Mouse (Mus musculus) urinary bladder, adult 18-20 months (tissue): ENCODE measurements at regions not wholly inside any gene's neighbourhood (a gene's known extent, or its start where the extent isn't known, plus 50 kb on each side); places are given as distances from the start of the nearest gene placed in this dataset.
"Not testable (repeated sequence)": the region's sequence is repeated elsewhere in the genome, so short reads cannot be mapped to it uniquely, and the experiment has no call there.

ENCODE experiments used
- DNase-seq, 2 experiments: peaks; one replicate each; pipeline ENCODE4 v3.0.0; 2022; ENCODE audit warnings: low spot score in 2 of 2, mixed read lengths in 2 of 2

DNA sequence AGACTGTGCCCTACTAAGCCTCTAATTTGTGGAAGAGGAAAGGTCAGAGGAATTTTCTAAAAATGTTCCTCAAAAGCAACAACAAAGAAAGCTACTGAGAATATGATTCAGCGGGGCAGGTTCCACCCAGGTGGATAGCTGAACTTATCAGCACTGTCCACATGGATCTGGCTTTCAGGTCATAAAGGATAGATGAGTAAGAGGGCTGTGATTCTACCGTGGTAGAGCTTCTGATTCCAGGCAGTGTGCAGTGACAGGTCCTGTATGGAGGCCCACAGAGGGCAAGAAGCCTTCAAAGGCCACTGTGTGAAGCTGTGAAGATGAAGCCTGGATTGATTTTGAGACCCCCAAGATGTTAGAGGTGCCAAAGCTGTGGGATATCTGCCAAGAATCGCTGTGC is 51.8 kb downstream of the Teddm3 start:
- DNase-seq = not testable (repeated sequence)

GRCm38 (mm10) chr16:21100126-21100525 is 53.7 kb downstream of the Teddm3 start:
- DNase-seq = not testable (repeated sequence)

DNA sequence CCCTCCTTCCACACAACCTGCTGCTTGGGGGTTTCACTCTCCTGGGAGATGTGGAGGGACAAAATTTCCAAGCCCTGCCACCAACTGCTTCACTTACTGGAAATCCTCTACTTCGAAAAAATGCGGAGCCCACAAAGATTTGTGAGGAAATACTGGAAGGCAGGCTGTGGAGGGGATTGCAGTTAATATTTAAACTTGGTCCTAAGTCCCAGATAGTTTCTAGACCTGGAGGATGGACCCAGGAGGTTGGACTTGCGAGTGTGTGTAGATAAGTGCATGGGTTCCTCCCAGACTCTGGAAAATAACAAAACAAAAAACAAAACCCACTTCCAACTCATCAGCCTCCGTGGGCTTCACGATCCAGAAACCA is 79.0 kb downstream of the Teddm3 start:
- DNase-seq = no peak

- not testable (repeated sequence) for DNase-seq
Observed at GRCm38 (mm10) chr16:21074082-21074778, 79.6 kb downstream of the Teddm3 start.

GRCm38 (mm10) chr16:21060211-21060610 is 93.6 kb downstream of the Teddm3 start:
- DNase-seq = no peak

DNA sequence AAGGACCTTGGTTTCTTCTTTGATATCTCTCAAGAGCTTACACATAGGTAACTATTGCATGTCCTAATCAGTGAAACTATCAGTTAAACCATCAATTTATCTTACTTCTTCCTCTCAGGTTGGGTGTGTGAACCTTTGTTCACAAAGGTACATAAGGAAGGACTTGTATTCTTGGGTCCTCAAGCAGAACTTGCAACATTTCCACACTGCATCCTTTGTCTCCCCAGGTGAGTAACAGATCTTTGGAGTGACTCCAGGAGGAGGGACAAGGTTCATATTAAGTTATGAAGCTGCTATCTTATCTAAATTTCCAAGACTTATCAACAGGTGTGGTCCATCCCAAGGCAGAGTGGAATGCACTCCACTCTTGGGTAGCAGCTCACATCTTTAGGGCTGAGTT is 99.0 kb downstream of the Teddm3 start:
- DNase-seq = no peak

DNA sequence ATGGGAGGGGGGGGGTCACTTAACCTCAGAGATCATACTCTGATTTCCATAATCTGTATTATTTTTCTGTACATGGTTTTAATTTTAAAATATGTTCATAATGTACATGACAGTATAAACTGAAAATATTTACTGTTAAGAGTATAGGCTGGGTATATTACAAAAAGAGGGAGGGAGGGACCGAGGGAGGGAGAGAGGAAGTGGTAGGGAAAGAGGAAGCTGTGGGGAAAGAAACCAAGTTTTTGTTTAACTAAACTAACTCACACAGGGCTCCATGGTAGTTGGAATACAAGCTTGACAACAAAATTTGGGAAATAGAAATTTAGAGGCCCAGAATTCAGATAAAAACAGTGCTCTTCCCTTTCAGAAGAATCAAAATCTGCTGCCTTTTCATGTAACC is 131.7 kb downstream of the Teddm3 start:
- DNase-seq = not testable (repeated sequence)

GRCm38 (mm10) chr16:21004871-21005270 is 148.9 kb downstream of the Teddm3 start:
- no peak for DNase-seq

- no peak for DNase-seq
Observed at GRCm38 (mm10) chr16:21001126-21001525, 152.7 kb downstream of the Teddm3 start.

DNA sequence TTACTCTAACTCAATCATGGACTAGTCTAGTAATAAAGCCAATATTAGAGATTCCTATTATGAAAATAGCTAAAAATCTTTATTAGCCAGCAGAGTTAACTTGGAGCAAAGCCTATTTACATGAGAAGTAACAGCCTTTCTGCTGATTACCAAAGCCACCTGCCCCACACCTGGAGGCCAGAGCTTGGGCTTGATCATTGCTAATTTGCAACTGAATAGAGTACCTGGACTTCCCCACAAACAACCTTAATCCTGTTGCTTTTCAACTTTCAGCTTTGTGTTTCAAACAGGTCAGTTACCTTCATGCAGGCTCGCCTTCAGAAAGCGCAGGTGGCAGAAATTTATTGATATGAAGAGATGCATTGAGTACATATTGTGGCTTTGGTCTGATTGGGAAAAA is 163.3 kb downstream of the Teddm3 start:
- DNase-seq = no peak

DNA sequence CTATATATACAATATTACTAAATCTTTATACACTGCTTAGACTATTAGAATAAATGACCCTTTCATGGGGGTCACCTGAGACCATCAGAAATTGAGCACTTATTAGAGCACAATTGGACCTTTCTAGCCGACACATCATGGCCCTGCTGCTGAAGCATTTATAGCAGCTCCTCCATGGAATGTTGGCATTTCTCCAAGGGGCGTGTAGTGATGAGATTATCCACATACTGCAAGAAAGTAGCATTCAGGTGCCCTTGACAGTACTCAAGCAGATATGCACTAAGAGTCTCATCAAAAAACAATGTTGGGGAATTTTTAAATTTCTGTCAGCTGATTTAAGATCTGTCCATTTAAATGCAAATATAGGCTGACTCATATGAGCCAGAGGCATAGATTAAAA is 178.4 kb downstream of the Teddm3 start:
- DNase-seq = no peak

DNA sequence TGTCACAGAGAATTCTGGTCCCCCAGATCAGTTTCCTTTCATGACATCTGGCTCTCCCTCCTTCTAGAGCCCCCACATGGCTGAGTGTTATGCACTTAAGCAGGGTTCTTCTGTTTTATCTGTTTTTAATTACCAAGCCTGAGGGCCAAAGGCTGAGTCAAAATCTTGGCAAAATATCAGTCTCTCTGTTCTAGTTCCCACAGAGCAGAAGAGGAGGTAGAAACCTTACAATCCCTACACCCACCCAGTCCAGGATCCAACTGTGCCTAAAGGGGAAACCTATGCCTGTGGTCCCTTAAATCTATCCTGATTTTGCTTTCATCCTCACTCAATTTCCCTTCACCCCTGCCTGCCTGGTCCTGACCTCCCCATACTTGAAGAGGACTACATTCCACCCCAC is 181.4 kb downstream of the Teddm3 start:
- DNase-seq = no peak

DNA sequence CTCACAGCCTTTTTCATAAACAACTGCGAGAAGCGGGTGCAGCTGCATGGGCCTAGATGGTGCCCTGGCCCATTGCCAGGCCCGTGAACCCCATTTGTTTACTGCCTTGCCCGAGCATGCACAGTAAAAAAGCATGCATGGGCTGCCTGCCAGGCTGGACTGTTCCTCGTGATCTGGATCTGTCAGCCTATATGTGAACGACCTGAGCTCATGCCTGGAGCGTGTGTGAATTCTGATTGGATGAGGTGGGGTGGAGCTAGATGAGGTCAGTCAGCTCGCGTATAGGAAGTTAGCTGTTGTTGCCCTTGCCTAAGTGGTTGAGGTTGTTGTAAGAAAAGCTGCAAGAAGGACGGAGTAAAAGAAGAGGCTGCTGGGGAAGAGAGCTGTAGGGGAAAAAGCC is 194.9 kb downstream of the Teddm3 start:
- peak; percentile 51 to 55 for DNase-seq

DNA sequence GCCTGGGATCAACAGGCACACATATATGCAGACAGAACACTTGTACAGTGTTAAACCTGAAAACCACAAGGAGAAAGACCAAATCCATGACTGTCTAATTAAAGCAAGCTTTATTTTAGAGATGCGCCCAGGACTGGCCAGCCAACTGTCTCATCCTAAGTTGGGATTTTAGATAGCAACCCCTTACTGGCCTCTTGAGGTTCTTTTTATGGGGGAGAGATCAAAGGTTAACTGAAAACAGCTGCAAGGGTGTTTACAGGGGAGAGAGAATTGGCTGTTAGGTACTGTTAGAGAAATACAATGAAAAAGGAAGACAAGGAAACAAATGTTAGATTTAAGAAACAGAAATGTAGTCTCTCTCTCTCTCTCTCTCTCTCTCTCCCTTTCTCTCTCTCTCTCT is 202.4 kb upstream of the Thpo start:
- no peak for DNase-seq

DNA sequence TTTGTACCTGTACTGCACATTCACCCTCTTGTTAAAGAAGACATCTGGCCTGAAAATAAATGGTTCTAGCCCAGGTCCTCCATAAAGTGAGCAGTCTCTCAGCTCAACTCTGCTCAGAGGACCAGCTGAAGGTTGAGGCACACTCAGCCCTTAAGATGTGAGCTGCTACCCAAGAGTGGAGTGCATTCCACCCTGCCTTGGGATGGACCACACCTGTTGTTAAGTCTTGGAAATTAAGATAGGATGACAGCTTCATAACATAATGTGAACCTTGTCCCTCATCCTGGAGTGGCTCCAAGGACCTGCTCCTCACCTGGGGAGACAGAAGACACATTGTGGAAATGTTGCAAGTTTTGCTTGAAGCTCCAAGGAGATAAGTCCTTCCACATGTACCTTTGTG is 200.5 kb upstream of the Thpo start:
- DNase-seq = not testable (repeated sequence)

GRCm38 (mm10) chr16:20930003-20930402 is 195.7 kb upstream of the Thpo start:
- not testable (repeated sequence) for DNase-seq

DNA sequence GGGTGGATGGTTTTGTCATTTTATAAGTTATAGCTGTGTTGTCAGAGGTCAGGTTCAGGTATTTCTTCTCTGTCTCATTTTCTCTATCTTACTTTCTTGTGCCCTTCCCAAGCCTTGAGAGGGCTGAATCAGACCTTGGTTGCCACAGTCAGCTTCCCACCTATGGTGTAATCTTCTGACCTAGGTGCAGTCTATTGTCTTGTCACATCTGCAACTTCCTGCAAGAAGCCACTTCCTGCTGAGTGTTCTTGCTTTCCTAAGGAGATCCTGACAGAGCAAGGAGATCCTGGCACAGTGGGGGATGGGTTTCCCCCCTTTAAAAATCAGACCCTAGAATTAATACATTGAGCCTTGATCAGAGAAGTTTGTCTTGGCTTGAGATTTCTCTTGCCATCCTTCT is 191.5 kb upstream of the Thpo start:
- not testable (repeated sequence) for DNase-seq

GRCm38 (mm10) chr16:20910864-20911263 is 176.6 kb upstream of the Thpo start:
- DNase-seq = not testable (repeated sequence)

- peak in 1 of 2 experiments; percentile 25 for DNase-seq
Observed at GRCm38 (mm10) chr16:20908467-20909351, 174.4 kb upstream of the Thpo start.

GRCm38 (mm10) chr16:20895734-20896133 is 161.4 kb upstream of the Thpo start:
- DNase-seq = no peak

GRCm38 (mm10) chr16:20871726-20872125 is 137.4 kb upstream of the Thpo start:
- DNase-seq = no peak

- no peak for DNase-seq
Observed at GRCm38 (mm10) chr16:20866771-20867170, 132.5 kb upstream of the Thpo start.

DNA sequence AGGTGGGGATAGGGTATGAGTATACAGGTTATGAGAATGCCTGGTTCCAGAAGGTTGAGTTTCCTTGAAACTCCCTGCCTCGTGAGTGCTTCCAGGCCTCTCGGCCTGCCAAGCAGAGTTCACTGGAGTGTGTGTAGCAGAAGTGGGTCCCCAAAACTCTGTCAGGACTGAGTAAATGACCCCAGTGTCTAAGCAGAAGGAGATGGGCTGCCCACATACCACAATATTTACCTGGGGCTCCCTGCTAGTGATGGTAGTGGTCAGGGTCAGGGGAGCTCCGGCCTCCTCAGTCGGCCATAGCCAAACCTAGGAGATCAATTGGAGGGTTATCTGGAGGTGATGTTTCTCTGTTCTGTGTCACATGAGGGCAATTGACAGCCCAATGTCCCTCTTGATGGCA is 126.9 kb upstream of the Thpo start:
- DNase-seq = no peak
